Mouse (Mus musculus) limb, embryonic 14.5 days (tissue): ENCODE measurements around the gene Nxf7. TPM values are rescaled to one million over a fixed set of nuclear protein-coding genes. Genes with fewer than 3 reads are reported as not detected.
"Not testable (repeated sequence)": the region's sequence is repeated elsewhere in the genome, so short reads cannot be mapped to it uniquely, and the experiment has no call there.

Experiments used
- ATAC-seq: fragments of 200-750 bp; cut with Nextera tagmentation; 2 replicates; pipeline ENCODE4 v1.8.0; 2017; ENCODE audit warnings: low read depth, moderate number of reproducible peaks, moderate TSS enrichment; ENCODE audit not compliant: low FRiP score
- DNase-seq: peaks from one replicate; pipeline ENCODE4 v3.0.0-alpha.2; 2015; ENCODE audit warnings: low spot score
- H3K27ac ChIP-seq: fragments of 300-500 bp; sonication (generic); replicated peaks from 2 replicates; pipeline ENCODE4 v1.5.1; 2014; ENCODE audit warnings: low read depth, mild to moderate bottlenecking, low read length, moderate library complexity, mixed read lengths
- H3K27me3 ChIP-seq: fragments of 300-500 bp; sonication (generic); 2 replicates; pipeline ENCODE4 v1.6.1; 2014; ENCODE audit warnings: low read length, mixed read lengths; ENCODE audit not compliant: control insufficient read depth, insufficient read depth
- H3K36me3 ChIP-seq: fragments of 300-500 bp; sonication (generic); 2 replicates; pipeline ENCODE4 v1.6.1; 2014; ENCODE audit warnings: mild to moderate bottlenecking, low read length, moderate library complexity, mixed read lengths; ENCODE audit not compliant: control insufficient read depth, insufficient read depth
- H3K4me1 ChIP-seq: fragments of 300-500 bp; sonication (generic); 2 replicates; pipeline ENCODE4 v1.6.1; 2014; ENCODE audit warnings: antibody characterized with exemption, low read length, mixed read lengths; ENCODE audit not compliant: control insufficient read depth, insufficient read depth
- H3K4me2 ChIP-seq: fragments of 300-500 bp; sonication (generic); replicated peaks from 2 replicates; pipeline ENCODE4 v1.6.1; 2014; ENCODE audit warnings: low read depth, mild to moderate bottlenecking, low read length, moderate library complexity; ENCODE audit not compliant: severe bottlenecking
- H3K4me3 ChIP-seq: fragments of 300-500 bp; sonication (generic); replicated peaks from 2 replicates; pipeline ENCODE4 v1.5.1; 2014; ENCODE audit warnings: low read length
- H3K9ac ChIP-seq: fragments of 300-500 bp; sonication (generic); 2 replicates; pipeline ENCODE4 v1.6.1; 2014; ENCODE audit warnings: mild to moderate bottlenecking, low read depth, low read length, moderate library complexity; ENCODE audit not compliant: severe bottlenecking
- H3K9me3 ChIP-seq: fragments of 300-500 bp; sonication (generic); 2 replicates; pipeline ENCODE4 v1.6.1; 2016; ENCODE audit warnings: low read length; ENCODE audit not compliant: control insufficient read depth
- POLR2A ChIP-seq: fragments of 200-500 bp; IDR thresholded peaks from 2 replicates; pipeline ENCODE4 v1.8.0; 2012; ENCODE audit warnings: inconsistent platforms, mild to moderate bottlenecking, moderate library complexity, borderline replicate concordance; ENCODE audit not compliant: insufficient read depth, insufficient read length; ENCODE audit errors: extremely low read depth
- WGBS: fragments of 180-500 bp; shearing (Covaris S2); extraction: QIAGEN DNeasy Blood & Tissue Kit; methylation state at CpG from one replicate; pipeline ENCODE4 v1.1.7; 2014; 5-methylcytosine and 5-hydroxymethylcytosine counted together
- polyA plus RNA-seq, 2 experiments: library from polyadenylated mRNA; depleted of rRNA in 1 of 2; stranded (reverse) in 1 of 2; unstranded in 1 of 2; fragments of >200 nt; fragmentation: Nextera tagmentation in 1 of 2; extraction: Ambion mirVana in 1 of 2; gene quantifications; 2 replicates each; pipeline versions ENCODE4 v1.2.1 to v1.2.3; 2012 to 2014

The Nxf7 gene
- polyA plus RNA-seq (2012; rRNA removed) (0.24 and 0.29 TPM in 2 replicates), polyA plus RNA-seq (2014; fragmentation: Nextera tagmentation; extraction: Ambion mirVana) (0.34 TPM in 1 of 2 replicates, not detected in the other)

GRCm38 (mm10) chrX:135598677-135599076 lies at the start of gene Nxf7:
TSS of gene Nxf7 (minus strand) at chrX:135598777.
- no peak for TF ChIP-seq POLR2A
- ATAC-seq (no peak), DNase-seq (no peak)
- H3K4me3 ChIP-seq: no peak within 1 kb of the TSS
- H3K9me3 ChIP-seq: no peaks in the 10 kb centered on the region
- no peak within 1 kb of the TSS for H3K9ac ChIP-seq
- H3K4me2 ChIP-seq: no peak within 1 kb of the TSS
- H3K27me3 ChIP-seq: no peaks in the 10 kb centered on the region
- 79% methylated on average over 2 of the region's 2 CpGs for WGBS
- no peaks in the 10 kb centered on the region for H3K36me3 ChIP-seq
- no peak within 1 kb of the TSS for H3K27ac ChIP-seq
- no peaks in the 10 kb centered on the region for H3K4me1 ChIP-seq

DNA sequence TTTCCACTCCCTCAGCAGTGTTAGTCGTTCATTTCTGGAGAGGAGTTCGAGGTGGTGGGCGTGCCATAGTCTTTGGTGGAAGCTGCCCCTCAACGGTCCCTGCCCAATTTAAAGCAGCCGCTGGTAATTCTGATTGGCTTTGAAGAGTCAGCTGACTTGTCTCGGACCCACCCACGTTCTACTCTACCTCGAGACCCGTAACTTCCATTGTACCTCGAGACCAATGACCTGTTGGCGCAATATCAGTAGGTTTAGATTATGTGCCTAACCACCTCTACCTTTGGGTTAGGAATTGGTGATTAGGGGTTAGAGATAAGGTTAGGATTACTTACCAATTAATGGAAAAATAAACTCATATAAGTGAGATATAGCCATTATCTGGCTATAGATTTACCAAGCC lies 29.0 kb upstream of the Nxf7 start, which contains the start of gene Prame:
TSS of gene Prame (minus strand) at position 101 of the 400 bp plus-strand sequence.
- DNase-seq: no peak
- Histone ChIP-seq H3K36me3 (no peaks in the 10 kb centered on the region), H3K4me3 (no peak within 1 kb of the TSS), H3K27ac (no peak within 1 kb of the TSS), H3K9me3 (no peaks in the 10 kb centered on the region), H3K4me2 (no peak within 1 kb of the TSS), H3K4me1 (no peaks in the 10 kb centered on the region), H3K9ac (no peak within 1 kb of the TSS), H3K27me3 (no peaks in the 10 kb centered on the region)
- ATAC-seq: no peak
- WGBS: 90% methylated on average over 11 of the region's 11 CpGs
- TF ChIP-seq POLR2A: no peak

- H3K9me3 ChIP-seq, H3K9ac ChIP-seq, ATAC-seq, H3K4me1 ChIP-seq, H3K36me3 ChIP-seq, H3K4me3 ChIP-seq, DNase-seq, H3K27ac ChIP-seq, H3K4me2 ChIP-seq, H3K27me3 ChIP-seq: not testable (repeated sequence)
- WGBS: 62% methylated on average over 3 of the region's 3 CpGs
These were observed 2.9 kb upstream of the Nxf7 start for GRCm38 (mm10) chrX:135601298-135602029.

DNA sequence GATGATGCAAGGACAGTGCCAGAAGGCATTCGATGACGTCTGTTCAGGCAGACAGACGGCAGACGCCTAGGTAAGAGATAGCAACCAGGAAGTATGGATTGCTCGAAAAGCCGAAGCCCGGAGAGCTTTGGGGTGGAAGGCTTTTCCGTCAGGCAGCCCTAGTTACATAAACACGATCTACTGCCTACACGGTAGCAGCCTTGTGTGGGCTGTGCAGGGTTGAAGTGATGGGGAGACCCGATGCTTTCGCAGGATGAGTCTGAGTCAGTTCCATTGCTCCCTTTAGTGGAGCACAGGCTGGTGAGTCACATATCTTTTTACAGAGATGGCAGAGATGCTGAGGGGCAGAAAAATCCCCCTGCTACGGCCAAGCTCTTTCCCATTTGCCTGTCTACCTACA lies 481 bp downstream of the Nxf7 start:
- Histone ChIP-seq H3K4me1 (no peaks in the 10 kb centered on the region), H3K36me3 (no peaks in the 10 kb centered on the region), H3K27ac (no peak overlapping the region), H3K4me3 (no peak overlapping the region), H3K9ac (no peak overlapping the region), H3K27me3 (no peaks in the 10 kb centered on the region), H3K9me3 (no peaks in the 10 kb centered on the region), H3K4me2 (no peak overlapping the region)
- ATAC-seq (no peak), DNase-seq (no peak)
- TF ChIP-seq POLR2A: no peak
- 84% methylated on average over 13 of the region's 13 CpGs for WGBS

GRCm38 (mm10) chrX:135576412-135576811 lies 22.2 kb downstream of the Nxf7 start:
- no peak for TF ChIP-seq POLR2A
- 64% methylated on average over 1 of the region's 1 CpGs for WGBS
- Histone ChIP-seq H3K9ac (no peak overlapping the region), H3K36me3 (no peaks in the 10 kb centered on the region), H3K27me3 (no peaks in the 10 kb centered on the region), H3K4me3 (no peak overlapping the region), H3K9me3 (no peaks in the 10 kb centered on the region), H3K4me1 (no peaks in the 10 kb centered on the region), H3K27ac (no peak overlapping the region), H3K4me2 (no peak overlapping the region)
- no peak for DNase-seq
- ATAC-seq: no peak

DNA sequence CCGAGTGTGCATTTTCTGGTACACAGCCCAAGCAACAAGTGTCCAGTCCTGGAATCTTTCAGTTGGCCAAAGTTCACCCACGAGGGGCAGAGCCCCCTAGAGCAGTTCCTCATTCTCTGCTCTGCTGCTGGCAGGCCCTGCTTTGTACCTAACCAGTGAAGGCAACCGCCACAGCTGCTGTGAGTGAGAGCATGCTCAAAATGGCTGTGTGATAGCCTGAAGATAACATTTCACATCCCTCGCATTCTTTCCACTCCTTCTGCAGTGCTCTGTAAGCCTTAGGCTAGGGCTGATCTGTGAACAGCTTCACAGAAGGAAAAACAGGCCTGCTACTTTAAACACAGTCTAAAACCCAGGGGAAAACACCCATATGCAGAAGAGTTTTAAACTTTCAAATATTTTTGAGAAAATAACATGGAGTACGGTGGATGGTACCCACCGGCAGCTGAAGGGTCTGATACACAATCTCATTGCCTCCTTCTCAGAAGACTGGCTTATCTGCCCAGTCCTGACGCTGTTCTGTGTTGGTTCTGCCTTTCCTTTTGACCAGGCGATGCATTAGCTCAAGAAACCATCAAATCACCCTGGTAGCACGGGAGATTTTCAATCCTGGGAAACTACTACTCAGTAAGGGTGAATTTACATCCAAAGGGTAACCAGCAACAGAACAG lies 23.5 kb downstream of the Nxf7 start:
- H3K27me3 ChIP-seq, H3K9me3 ChIP-seq, H3K36me3 ChIP-seq, H3K9ac ChIP-seq, DNase-seq, ATAC-seq, H3K4me1 ChIP-seq, H3K27ac ChIP-seq, H3K4me2 ChIP-seq, H3K4me3 ChIP-seq: not testable (repeated sequence)
- WGBS: 69% methylated on average over 9 of the region's 9 CpGs

DNA sequence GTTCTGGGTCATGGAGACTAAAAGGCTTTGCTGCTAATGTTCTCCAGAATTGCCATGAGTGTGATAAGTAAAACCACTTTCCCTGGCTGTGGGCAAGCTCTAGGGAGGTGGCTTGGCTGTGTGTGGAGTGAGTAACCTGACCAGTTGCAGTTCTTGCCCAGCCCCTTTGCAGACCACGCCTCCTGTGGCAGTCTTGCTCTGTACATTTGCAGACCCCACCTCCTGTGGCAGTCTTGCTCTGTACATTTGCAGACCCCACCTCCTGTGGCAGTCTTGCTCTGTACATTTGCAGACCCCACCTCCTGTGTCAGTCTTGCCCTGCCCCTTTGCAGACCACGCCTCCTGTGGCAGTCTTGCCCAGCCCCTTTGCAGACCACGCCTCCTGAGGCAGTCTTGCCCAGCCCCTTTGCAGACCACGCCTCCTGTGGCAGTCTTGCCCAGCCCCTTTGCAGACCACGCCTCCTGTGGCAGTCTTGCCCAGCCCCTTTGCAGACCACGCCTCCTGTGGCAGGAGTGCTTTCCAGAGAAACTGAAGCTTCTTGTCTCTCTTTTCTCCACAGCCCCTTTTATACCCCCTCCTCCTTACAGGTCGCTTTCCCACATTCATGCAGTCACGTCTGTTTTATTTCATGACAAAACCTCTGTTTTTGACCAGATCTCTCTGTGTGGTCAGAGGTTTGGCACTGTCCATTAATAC lies 24.2 kb downstream of the Nxf7 start:
- not testable (repeated sequence) for ATAC-seq, H3K27me3 ChIP-seq, DNase-seq, H3K9ac ChIP-seq, H3K36me3 ChIP-seq, H3K4me2 ChIP-seq, H3K4me3 ChIP-seq, H3K4me1 ChIP-seq, H3K9me3 ChIP-seq, H3K27ac ChIP-seq
- WGBS: 26% methylated on average over 8 of the region's 8 CpGs
